Mouse (Mus musculus): ENCODE data around the gene App. TPM values are rescaled to one million over a fixed set of nuclear protein-coding genes. Genes with fewer than 3 reads are reported as not detected.

Gene App
- polyA plus RNA-seq, 1 experiment = 341 TPM

DNA sequence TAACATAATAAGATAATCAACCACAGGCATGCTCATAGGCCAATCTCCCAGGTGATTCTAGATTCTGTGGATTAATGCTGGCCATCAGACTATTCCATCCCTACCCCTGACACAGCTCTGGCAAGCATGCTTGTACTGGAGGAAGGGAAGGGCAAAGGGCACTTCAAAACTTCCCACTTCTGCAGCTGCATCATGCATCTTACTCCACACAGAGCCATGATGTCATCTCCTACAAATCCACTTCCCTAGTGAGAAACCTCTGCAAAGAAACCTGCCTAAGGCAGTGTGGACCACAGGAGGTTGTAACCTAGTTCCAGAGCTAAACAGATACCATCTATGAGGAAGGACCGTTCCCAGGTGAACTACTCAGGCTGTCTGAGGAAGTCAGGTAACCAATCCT, 89.4 kb downstream of the App start:
- no peak for DNase-seq (ENCODE audit: low spot score)

DNA sequence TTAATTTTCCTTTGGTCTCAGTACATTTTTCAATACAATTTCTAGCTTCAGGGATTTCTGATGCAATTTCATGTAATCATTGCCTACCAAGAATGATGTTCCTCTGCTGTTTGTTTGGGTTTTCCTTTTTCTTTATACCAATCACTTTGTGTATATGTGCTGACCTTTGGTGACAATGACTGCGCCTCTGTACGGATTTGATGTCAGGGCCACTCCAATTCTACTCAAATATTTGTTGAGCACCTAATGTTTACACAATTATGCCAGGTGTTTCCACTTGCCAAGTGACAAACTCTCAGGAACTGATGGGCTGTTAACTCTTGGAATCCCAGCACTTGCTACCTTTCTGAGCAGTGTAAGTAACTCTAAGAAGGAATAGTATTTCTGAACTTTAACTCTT, 98.2 kb downstream of the App start:
- no peak for DNase-seq (ENCODE audit: low spot score)

DNA sequence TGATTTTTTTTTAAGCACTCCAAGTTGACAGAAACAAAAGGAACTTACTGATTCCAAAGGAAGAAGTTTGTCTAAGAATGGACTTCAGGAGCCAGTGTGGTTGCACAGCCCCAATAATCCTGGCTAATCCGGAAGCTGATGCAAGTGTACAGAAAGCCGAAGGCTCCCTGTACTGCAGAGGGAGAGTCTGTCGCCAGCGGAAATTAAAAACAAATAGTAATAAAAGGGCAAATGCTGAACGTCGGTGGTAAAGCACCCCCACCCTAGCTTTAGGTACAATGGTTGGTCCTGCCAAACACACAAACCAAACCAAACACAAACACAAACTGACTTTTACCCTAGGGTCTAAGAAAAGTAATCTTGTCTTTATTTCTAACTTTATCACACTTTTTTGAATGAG, 98.7 kb downstream of the App start:
- no peak for DNase-seq (ENCODE audit: low spot score)

DNA sequence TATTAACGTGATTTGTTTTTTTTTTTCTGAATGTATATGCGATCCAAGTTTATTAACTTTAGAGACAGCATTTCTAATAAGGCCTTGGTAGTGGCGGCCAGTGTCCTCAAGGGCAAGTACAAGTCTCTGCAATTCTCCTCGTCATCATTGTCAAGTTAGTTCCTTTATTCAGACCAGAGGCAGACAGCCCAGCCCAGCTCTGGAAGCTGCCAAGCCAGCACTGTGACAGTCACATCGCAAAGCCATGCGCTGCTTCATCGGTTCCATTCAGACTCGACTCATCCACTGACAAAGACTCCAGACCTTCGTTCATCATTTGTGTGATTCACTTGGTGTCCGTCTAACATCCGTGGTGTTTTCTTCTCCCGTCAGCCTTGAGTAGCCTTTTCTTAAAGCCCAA, 100.9 kb downstream of the App start:
- DNase-seq (ENCODE audit: low spot score) = no peak

DNA sequence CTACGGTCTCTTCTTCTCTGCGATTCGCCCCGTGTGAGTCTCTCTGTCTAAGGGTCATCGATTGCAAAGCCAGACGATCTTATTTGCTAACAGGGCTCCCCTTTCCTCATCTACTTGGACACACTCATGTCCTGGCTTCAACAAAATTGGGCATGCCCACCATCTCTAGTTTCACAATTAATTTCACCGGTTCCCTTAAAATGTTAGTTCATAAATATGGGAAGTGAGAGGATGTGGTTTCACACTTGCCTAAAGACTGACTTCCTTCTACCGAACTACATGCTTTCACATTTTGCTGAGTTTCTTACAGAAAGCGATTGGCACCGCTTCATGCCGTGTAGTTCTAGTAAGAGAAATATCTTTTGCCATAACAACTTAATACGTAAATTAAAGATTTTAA, 101.8 kb downstream of the App start:
- no peak for DNase-seq (ENCODE audit: low spot score)

DNA sequence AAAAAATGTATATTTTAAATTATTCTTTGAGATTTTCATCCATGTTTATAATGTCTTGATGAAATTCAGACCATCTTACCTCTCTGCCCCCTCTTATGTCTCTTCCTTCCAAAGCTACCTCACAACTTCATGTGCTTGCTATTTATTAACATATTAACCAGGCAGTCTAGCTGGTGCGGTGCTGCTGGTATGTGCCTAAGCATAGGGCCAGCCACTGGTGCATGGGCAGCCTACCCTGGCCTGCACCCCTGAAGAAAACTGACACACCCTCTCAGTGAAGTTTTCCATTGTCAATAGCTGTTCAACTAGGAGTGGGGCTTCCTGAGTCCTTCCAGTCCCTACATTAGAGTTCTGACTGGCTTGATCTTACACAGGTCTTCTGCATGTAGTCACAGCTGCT, 102.3 kb downstream of the App start:
- no peak for DNase-seq (ENCODE audit: low spot score)

DNA sequence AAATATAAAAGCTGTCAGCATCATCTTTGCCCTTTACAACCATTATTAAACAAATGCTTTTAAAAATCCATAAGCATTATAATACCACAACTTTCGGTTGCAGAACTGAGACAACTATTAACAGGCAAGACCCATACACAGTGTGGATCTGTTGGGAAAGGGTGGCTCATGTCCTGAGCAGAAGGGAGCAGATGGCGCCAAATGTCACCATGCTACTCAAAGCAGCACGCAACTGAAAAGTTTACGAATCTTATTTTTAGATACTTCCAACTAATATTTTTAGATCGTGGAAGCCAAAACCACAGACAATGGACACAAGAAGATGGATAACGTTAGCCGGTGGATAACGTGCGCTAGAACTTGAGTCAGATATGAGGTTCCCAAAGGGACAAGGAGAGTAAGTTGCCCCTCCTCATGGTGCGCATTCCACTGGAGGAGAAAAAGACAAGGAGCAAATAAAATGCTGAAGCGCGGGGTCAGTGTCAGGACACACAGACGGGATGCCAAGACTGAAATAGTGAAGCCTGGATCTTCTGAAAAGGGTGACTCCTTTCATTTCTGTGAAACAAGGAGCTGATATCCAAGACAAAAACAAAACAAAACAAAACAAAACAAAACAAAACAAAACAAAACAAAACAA, 106.2 kb downstream of the App start:
- no peak for DNase-seq (ENCODE audit: low spot score)

DNA sequence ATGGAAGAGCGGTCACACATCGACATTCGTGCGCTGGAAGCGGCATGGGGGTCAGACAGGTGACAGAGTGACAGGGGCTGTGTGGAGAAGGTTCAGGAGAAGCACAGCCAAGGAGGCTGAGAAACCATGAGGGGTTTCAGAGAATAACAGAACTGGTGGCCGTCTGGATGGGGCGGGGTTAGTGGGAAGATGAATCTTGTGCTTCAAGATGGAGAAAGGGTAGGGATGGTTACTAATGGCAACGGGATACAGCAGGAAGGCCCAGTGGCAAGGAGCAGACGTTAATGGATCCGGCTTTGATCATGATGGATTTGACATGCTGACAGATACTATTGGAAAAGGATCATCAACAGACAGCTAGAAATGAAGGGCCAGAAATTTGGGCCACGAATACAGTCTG, 107.3 kb downstream of the App start:
- no peak for DNase-seq (ENCODE audit: low spot score)

DNA sequence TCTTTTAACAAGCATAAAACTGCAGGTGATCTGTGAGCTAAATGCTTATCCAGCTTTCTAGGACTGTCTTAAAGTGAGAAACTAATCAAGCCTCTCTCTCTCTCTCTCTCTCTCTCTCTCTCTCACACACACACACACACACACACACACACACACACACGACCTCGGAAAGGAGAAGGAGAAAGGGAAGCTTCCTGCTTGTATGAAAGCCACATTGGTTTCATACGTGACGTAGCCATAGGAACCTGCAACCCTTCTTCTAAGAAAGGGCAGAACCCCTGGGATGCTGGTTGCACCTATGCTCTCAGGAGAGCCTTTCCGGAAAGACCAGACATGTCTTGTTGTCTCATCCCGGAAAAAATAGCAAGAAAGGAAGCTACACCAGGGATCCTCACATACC, 108.8 kb downstream of the App start:
- DNase-seq (ENCODE audit: low spot score) = no peak

DNA sequence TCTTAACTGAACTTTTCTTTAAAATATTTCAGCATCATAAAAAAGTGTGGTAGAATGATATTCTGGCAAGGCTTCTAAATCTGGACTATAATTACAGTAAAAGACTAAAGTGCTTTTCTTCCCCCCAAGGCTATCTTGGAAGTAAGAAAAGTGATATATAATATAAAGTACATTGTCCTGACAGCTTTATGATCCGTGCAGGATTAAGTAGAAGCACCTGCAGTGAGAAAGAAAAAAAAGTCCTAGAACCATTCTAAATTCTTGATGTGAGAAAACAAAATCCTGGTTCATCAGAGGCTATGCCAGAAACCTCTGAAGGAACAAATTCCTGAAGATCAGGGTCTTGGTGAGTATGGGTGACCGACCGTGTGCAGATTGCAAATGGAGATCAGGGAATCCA, 110.8 kb downstream of the App start:
- no peak for DNase-seq (ENCODE audit: low spot score)

DNA sequence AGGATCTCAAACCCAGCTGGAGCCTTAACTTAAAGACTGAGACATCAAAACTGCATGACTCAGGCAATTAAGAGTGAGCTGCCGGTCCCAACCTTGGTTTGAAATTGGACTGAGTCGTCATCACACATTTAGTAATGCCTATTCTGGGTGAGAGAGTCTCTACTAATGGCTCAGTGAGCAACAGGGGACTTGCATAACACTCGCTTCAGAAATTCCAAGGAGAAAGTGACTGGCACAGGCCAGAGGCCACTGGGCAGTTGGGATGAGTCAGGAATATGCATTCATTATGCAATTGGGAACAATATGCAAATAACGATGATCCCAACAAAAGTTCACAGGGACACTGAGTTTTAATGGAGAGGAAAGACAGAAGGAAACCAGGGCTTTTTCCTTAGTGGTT, 111.8 kb downstream of the App start:
- DNase-seq (ENCODE audit: low spot score) = no peak

DNA sequence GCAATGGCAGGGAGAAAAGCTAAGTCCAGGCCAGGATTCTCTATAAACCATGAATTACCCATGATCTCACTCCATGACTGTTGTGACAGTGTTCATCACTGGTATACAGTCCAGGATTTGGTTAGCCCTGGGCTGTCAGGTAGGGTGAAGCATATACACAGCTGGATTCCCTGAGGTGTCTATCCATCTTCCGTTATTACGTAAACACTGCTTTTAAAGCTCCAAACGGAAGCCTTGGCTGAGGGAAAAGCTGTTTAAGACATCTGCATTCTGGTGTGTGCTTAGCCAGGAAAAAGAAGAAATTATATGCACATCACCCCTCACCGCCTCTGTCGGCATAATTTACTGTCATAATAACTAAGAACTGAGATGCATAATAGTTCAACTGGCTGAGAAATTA, 115.4 kb downstream of the App start:
- DNase-seq (ENCODE audit: low spot score) = no peak

DNA sequence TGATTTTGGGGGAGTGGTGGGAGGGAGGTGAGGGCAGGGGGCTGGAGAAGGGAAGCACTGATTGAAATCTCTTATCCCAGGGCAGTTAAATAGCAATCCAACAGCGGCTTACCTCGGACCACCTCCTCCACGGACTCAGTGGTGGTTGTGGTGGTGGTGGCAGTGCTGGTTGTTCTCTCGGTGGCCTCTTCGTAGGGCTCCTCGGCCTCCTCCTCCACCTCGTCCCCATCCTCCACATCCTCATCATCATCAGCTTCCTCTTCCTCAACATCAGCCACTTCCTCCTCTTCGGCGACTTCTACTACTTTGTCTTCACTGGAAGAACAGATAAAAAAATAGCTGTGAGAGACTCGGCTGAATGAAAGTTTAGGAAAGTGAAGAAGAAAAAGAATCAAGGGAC, 117.4 kb downstream of the App start:
- no peak for DNase-seq (ENCODE audit: low spot score)

DNA sequence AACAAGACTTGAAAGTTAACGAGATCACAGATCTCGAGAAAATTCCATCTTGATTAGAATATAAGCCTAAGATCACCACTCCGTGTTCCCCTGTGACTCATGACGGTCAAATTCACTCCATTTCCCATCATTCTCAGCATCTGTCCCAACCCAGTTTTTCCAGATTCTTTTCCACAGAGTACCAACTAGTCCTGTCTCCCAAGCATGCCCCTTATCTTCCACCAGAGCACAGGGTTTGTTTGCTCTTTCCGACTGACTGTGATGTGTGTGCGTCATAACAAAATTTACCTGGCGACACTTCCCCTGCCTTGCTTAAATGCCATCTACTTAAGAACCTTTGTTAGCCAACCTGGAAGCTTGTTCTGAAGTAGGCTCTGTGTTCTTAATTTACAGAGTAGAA, 119.6 kb downstream of the App start:
- DNase-seq (ENCODE audit: low spot score) = no peak

DNA sequence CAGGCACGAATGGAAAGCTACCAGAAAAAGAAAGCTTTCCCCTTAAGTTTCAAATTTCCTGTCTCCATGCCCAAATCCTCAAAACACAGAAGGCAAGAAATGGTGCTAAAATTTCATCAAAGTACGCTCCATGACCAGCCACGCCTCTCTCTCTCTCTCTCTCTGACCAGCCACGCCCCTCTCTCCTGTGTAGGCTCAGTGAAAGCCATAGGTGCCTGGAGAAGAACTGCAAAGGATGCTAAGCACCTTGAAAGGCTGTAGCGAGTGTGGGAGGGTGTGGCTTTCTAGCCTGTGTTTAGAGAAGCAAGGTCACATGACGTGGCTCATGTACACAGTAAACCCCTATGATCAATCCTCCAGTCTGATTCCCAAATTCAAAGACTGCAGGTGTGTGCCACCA, 126.3 kb downstream of the App start:
- no peak for DNase-seq (ENCODE audit: low spot score)

DNA sequence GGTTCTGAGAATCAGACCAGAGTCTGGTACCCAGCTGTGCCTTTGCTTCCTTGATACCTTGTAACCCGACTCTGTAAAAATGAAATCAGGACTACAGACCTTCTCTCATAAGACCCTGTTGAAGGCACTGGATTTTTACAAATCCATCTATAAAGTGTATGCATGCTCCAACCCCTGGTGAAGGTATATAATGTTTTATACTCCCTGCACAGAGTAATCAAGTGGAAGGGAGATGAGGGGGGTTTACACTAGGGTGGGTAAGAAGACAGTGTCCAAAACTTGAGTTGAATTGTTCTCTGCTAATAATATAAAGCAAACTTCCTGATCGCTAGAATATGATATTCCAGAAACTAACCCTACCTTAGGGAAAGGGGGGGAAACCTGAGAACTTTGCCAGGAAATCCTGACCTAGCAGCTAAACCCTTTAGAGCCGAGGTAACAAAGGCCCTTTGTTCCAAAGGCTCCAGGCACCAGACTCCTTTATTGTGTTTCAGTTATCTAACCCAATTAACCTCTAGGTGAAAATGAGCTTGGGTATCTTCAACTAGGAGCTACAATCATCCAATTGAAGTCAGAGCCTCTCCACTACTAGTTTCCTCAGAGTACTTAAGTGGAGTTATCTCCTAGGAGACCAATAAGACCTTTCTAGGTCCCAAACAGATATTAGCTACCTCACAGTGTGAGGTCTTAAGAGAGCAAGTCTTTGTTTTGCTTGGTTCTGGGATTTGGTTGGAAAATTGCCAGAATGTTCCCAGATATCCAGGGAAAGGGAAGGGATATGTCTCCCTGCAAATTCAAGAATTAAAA, 132.2 kb downstream of the App start:
- DNase-seq (ENCODE audit: low spot score) = no peak

DNA sequence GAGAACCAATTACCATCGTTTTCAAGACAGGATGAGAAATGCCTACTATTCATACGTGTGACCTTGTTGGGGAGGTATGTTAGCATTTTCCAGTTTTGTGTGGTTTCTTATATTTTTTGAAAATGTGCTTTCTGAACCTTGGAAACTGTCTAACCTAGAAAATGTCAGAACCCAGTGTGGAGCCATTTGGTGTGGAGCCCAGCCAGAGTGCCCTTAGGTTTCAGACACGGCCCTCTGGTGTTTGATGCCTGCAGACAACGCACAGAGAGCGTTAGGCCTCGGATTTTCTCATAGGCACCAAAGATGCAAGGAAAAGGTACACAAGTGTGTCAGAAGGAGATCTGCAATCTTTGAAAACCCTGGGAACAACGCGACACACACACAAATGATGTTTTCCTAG, 134.8 kb downstream of the App start:
- DNase-seq (ENCODE audit: low spot score) = no peak

DNA sequence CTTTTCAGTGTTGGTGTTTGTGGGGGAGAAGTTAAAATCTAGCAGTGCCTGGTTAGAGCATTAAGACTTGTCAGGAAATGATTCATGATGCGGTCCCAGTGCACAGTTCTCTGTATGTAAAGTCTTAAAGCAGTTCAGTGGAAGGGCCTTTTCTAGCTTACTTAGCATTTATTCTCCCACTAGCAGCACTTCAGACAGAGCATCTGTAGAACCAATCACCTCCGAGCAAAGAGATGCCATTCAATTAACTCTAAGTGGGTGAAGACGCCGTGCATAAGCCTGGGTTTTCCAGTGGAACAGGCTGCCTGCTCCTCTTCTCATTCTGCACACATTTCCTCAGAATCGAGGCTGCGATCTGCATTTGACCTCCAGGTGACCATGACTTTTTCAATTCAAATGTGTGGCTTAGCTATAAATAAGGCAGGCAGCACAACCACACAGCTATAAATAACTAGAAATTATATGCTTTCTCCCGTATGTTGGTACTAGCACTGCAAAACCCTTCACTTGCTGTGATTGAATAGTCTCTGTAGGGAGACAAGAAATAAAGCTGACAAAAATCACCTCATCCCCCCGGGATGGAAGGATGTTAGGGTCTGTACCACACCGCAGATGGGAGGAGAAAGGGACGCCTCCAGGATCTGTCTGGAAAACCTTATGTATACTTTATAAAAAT, 135.5 kb downstream of the App start:
- DNase-seq (ENCODE audit: low spot score) = no peak

DNA sequence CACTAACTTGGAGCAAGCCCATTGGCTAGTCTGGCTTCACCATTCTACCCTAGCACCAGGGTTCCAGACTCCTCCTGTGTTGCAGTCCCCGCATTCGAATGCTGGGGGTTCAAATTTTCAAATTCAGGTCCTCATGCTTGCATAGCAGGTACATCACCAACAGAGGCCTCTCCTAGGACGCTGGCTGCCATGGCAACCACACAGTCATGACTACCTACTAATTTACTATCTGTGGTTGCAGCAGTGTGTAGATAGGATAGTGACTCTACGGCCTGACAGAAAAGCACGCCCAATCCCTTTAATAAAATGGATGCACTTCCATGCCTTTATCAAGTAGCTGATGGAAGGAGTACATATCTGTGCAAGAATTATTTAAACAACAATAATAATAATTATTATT, 137.8 kb downstream of the App start:
- no peak for DNase-seq (ENCODE audit: low spot score)

DNA sequence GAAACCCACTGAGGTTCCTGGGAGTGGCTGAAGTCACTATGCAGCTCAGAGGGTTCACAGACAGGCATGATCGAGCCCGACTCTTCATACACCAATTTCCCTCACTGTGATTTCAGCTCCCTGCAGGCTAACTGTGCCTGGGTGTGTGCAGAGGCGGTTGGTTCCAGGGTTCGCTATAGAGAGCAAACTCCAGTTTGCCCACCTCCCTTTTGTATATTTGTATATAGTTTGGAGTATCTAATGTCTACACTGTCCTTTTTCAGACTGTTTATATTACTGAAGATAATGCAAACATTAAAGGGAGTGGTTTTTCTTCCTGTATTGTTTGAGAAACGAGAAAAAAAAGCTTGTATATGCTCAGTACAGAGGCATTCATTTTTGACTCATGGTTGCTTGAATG, 139.8 kb downstream of the App start:
- no peak for DNase-seq (ENCODE audit: low spot score)

DNA sequence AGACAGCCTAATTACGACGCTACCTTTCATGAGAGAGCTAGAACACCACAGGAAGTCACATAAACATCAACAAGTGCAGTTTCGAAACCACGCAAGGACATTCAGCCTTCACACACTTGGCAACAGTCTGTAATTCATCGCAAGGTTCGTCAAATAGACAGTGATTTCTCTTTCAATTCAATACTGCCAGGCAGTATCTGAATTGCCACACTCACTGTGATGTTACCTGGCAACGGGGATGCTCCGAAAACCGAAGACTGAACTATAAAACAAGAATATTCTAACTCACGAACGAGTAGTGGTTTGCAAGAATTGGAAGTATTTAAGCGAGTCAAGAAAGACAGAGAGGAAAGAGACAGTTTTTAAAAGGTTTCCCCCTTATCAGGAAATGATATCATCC, 142.8 kb downstream of the App start:
- DNase-seq (ENCODE audit: low spot score) = no peak

DNA sequence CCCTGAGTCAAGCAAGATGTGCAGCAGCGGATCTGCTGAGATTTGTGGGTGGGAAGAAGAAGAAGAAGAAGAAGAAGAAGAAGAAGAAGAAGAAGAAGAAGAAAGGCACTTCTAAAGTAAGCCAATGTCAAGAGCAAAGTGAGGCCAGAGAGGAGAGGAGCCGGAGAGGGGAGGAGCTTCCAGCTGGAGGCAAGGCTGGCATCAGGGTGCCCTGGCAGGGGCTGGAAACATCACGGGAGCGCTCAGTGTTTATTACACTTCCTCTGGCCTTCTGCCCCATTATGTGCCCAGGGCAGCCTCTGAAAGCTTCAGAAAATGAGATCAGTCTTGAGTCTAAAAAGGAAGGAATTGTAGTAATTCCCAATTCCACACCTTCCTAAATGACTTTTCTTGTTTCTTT, 145.2 kb downstream of the App start:
- no peak for DNase-seq (ENCODE audit: low spot score)

DNA sequence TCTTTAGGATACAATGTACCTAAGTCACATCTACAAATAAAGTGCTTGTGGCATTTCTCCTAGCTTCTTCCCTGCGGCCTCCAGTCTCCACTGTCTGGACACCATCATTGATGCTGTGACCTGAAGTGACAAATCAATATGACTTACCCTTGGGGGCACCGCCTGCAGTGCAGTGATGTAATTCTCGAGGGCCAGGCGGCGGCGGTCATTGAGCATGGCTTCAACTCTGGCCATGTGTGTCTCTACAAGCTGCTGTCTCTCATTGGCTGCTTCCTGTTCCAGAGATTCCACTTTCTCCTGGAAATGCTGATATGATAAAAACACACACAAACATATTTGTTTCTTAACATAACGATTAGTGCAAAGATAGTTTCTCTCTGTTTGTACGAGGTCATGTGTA, 148.9 kb downstream of the App start:
- DNase-seq (ENCODE audit: low spot score) = no peak

Data from urinary bladder, adult 2 months (tissue).